Mouse (Mus musculus): ENCODE results near the gene Kcnq1. TPM values are rescaled to one million over a fixed set of nuclear protein-coding genes. Genes with fewer than 3 reads are reported as not detected.

Gene Kcnq1
- total RNA-seq, 2 experiments from 2014 or later: 0.61 to 1.2 TPM

DNA sequence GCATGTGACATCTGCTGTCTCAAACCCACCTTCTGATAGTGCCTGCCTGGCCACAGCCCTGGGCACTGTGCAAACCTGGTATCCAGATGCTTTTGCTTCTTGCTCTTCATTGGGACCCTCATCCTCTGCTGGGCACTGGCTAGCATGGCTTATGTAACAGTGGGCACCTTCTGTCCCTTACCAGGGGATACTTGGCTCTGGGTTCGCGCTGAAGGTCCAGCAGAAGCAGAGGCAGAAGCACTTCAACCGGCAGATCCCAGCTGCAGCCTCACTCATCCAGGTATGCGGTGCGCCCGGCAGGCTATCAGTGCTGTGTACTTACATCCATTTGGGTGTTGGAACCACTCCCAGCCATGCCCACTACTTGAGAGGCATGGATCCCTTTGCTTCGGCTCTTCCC, 86.2 kb downstream of the Kcnq1 start:
- Histone ChIP-seq H3K4me3 (no peak overlapping the region), H3K27ac (no peak overlapping the region)
- no peak for TF ChIP-seq CTCF (IDR thresholded peaks at IDR 0.05)
- intact Hi-C loops (cut with DNase I): no loop called here
- DNase-seq (ENCODE audit: extremely low spot score in 1 of 2, low spot score in 2 of 2): peak in 1 of 2 experiments; percentile 3

- TF ChIP-seq CTCF (IDR thresholded peaks at IDR 0.05): no peak
- H3K27ac ChIP-seq: no peak overlapping the region
- H3K4me3 ChIP-seq: no peak overlapping the region
- intact Hi-C loops (cut with DNase I): no loop called here
- no peak for DNase-seq (ENCODE audit: extremely low spot score in 1 of 2, low spot score in 2 of 2)
Observed at GRCm38 (mm10) chr7:143194064-143194463, 87.9 kb downstream of the Kcnq1 start.

- H3K27ac ChIP-seq: no peak overlapping the region
Observed at GRCm38 (mm10) chr7:143197951-143198440, 91.8 kb downstream of the Kcnq1 start.

DNA sequence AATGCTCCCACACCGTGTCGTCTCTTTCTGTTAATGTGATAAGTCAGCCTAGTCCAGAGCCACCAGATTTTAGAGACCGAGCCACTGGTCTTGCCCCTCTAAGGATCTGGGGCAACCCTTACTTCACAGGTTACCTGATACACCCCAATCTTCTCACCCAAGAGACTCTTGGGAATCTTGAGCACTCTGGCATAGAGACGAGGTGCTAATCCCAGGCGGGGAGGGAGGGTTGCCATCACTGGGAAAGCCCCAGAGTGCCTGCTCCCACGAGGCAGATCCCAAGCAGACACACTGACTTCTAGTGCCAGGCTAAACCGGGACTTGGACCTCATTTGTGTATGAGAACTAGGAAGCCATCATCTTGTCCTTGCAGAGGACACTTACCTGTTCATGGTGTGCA, 92.3 kb downstream of the Kcnq1 start:
- DNase-seq (ENCODE audit: extremely low spot score in 1 of 2, low spot score in 2 of 2): peak in 1 of 2 experiments; percentile 4
- intact Hi-C loops (cut with DNase I): no loop called here
- Histone ChIP-seq H3K27ac (no peak overlapping the region), H3K4me3 (no peak overlapping the region)
- TF ChIP-seq CTCF (IDR thresholded peaks at IDR 0.05): no peak

More at GRCm38 (mm10) chr7:143197951-143198440, 91.8 kb downstream of the Kcnq1 start:
- DNase-seq (ENCODE audit: extremely low spot score in 1 of 2, low spot score in 2 of 2): peak in 1 of 2 experiments; percentile 5
- intact Hi-C loops (cut with DNase I): no loop called here
- H3K4me3 ChIP-seq: no peak overlapping the region
- TF ChIP-seq CTCF (IDR thresholded peaks at IDR 0.05): no peak

GRCm38 (mm10) chr7:143201255-143201654, 95.1 kb downstream of the Kcnq1 start:
- no peak for TF ChIP-seq CTCF (IDR thresholded peaks at IDR 0.05)
- H3K4me3 ChIP-seq: no peak overlapping the region
- DNase-seq (ENCODE audit: extremely low spot score in 1 of 2, low spot score in 2 of 2): no peak
- H3K27ac ChIP-seq: no peak overlapping the region
- intact Hi-C loops (cut with DNase I): no loop called here

GRCm38 (mm10) chr7:143203897-143204296, 97.7 kb downstream of the Kcnq1 start:
- Histone ChIP-seq H3K4me3 (no peak overlapping the region), H3K27ac (no peak overlapping the region)
- intact Hi-C loops (cut with DNase I): no loop called here
- no peak for DNase-seq (ENCODE audit: extremely low spot score in 1 of 2, low spot score in 2 of 2)
- TF ChIP-seq CTCF (IDR thresholded peaks at IDR 0.05): no peak

GRCm38 (mm10) chr7:143207044-143207443, 100.9 kb downstream of the Kcnq1 start:
- no peak for TF ChIP-seq CTCF (IDR thresholded peaks at IDR 0.05)
- no peak for DNase-seq (ENCODE audit: extremely low spot score in 1 of 2, low spot score in 2 of 2)
- intact Hi-C loops (cut with DNase I): no loop called here
- Histone ChIP-seq H3K27ac (no peak overlapping the region), H3K4me3 (no peak overlapping the region)

DNA sequence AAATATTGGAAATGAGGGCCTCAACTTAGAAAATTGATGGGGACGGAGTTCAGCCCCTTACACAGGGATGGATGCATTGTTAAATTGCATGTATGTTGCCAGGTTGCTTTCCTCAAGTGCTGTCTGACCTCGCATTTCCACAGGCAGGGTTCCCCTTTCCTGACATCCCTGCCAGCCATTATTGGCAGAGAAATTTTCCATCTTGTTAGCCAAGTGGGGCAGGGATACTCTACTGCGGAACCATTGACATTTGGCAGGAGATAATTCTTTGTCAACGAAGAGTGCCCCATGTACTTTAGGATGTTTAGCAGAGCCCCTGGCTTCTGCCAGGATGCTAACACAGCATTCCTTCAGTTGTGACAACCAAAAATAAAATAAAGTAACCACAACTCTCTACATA, 104.6 kb downstream of the Kcnq1 start:
- intact Hi-C loops (cut with DNase I): no loop called here

DNA sequence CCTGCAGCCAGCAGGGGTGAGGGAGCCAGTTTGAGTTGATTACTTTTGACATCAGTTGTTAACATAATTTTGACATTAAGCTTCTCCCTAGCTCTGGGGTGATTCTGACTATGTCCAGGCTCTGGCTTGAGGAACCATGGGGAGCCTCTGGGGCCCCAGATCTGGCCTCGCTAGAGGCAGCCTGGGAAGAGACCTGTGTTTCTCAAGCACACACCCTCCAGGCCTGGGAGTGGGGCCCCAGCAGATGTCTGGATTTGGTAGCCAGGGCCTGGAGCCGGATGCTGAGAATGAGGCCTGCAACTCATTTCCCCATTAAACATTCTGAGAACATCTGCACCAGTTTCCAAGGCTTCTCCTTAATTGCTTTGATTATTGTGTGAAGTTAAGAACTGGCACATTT, 145.0 kb downstream of the Kcnq1 start:
- TF ChIP-seq CTCF (IDR thresholded peaks at IDR 0.05): no peak
- intact Hi-C loops (cut with DNase I): no loop called here

More for the DNA sequence above, 104.6 kb downstream of the Kcnq1 start:
- no peak overlapping the region for H3K4me3 ChIP-seq
- H3K27ac ChIP-seq: no peak overlapping the region
- DNase-seq (ENCODE audit: extremely low spot score in 1 of 2, low spot score in 2 of 2): no peak
- TF ChIP-seq CTCF (IDR thresholded peaks at IDR 0.05): no peak

GRCm38 (mm10) chr7:143253126-143253871, 147.1 kb downstream of the Kcnq1 start:
- DNase-seq (ENCODE audit: extremely low spot score in 1 of 2, low spot score in 2 of 2): no peak
- H3K4me3 ChIP-seq: no peak overlapping the region
- TF ChIP-seq CTCF (IDR thresholded peaks at IDR 0.05): no peak
- no peak overlapping the region for H3K27ac ChIP-seq
- intact Hi-C loops (cut with DNase I): no loop called here

More for the DNA sequence above, 145.0 kb downstream of the Kcnq1 start:
- Histone ChIP-seq H3K27ac (no peak overlapping the region), H3K4me3 (no peak overlapping the region)
- DNase-seq (ENCODE audit: extremely low spot score in 1 of 2, low spot score in 2 of 2): no peak

DNA sequence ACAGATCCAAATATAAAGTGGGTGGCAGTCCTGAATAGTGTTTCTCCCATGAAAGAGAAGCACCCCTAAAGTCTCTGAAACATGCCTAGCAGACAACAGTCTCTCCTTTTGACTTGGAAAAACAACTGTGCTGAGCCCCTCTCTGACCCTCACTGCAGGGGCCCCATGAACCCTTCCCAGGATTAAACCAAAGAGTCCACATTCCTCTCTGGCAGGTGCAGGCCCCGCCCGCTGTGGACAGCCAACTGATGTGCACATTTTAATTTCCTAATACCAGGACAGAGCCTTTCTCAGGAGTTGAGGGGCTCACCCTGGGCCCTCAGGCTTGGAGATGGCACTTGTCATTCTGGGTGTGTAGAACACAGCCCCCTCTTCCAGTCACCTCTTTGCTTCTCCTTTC, 148.7 kb downstream of the Kcnq1 start:
- Histone ChIP-seq H3K27ac (no peak overlapping the region), H3K4me3 (no peak overlapping the region)
- TF ChIP-seq CTCF (IDR thresholded peaks at IDR 0.05): no peak
- intact Hi-C loops (cut with DNase I): no loop called here
- no peak for DNase-seq (ENCODE audit: extremely low spot score in 1 of 2, low spot score in 2 of 2)

DNA sequence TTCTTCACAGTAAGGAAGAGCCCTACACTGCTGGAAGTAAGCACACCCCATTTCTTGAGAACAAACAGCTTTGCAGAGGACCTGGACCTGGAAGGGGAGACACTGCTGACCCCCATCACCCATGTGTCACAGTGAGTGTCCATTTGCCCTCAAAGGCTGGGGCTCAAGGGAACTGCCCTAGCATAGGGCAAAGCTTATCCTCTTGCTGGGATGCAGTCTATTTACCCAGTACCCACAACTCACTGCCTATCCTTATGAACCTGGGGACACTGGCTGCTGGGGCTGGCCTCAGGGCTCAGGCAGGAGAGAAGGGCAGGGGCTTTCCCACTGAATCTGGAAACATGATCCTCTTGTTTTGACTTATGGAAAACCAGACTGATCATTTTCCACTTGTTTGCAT, 155.1 kb downstream of the Kcnq1 start:
- no peak overlapping the region for H3K4me3 ChIP-seq
- DNase-seq (ENCODE audit: extremely low spot score in 1 of 2, low spot score in 2 of 2): no peak
- intact Hi-C loops (cut with DNase I): no loop called here
- H3K27ac ChIP-seq: no peak overlapping the region
- TF ChIP-seq CTCF (IDR thresholded peaks at IDR 0.05): no peak

DNA sequence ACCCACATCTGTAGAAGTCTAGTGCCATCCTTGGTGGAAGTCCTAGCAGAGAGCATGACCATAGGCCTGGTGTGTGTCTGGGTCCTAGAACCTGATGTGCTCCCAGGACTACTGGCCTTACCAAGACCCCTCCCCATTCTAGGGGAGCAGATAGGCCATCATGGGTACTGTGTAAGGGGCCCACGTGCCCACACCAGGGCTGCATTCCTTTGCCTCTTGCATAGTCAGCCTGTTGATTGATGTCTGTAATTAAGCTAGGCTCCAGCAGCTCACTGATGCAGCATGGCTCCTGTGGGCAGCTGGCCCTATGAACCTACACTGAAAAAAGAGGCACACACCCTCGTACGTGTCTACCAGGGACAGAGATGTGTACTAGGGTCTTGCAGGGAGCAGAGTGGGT, 157.4 kb downstream of the Kcnq1 start:
- H3K27ac ChIP-seq: no peak overlapping the region
- no peak for DNase-seq (ENCODE audit: extremely low spot score in 1 of 2, low spot score in 2 of 2)
- intact Hi-C loops (cut with DNase I): no loop called here
- TF ChIP-seq CTCF (IDR thresholded peaks at IDR 0.05): no peak
- H3K4me3 ChIP-seq: no peak overlapping the region

Data from left cerebral cortex, adult 2 months (tissue).